Mouse (Mus musculus): ENCODE measurements around the gene 5830473C10Rik. TPM values are rescaled to one million over a fixed set of nuclear protein-coding genes. Genes with fewer than 3 reads are reported as not detected.

The 5830473C10Rik gene
- polyA plus RNA-seq, 1 experiment from 2014 or later, result not detected

DNA sequence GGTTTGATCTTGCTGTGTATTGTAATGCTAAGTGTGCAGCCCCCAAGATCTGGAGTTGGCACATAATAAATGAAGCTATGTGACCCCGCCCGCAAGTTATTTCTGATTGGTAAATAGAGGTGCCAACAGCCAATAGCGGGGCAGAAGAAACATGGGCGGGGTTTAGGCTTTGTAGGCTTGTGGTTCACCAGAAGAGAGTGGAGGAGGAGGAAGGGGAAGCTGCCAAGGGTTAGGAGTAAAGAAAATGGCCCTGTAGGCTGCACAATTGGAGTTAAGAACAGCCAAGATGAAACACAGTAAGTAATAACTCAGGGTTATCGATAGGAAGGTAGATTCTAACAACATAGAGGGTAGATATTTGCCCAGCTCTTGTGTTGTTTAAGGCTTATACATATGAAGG lies 25.6 kb downstream of the 5830473C10Rik start:
- WGBS, result 74% methylated on average over 5 of the region's 5 CpGs

GRCm38 (mm10) chr5:90588104-90588503 lies 27.2 kb downstream of the 5830473C10Rik start:
- 88% methylated on average over 5 of the region's 5 CpGs for WGBS
- no peak for ATAC-seq (ENCODE audit: insufficient number of reproducible peaks, low FRiP score, low TSS enrichment, low read depth)
- no peaks in the 10 kb centered on the region for H3K36me3 ChIP-seq (ENCODE audit: control insufficient read depth, insufficient read depth, low read length)

More for the DNA sequence above, 25.6 kb downstream of the 5830473C10Rik start:
- H3K4me2 ChIP-seq (ENCODE audit: low read depth, severe bottlenecking), result no peak overlapping the region
- no peaks in the 10 kb centered on the region for H3K4me1 ChIP-seq (ENCODE audit: control insufficient read depth, insufficient read depth, low read length)
- H3K27me3 ChIP-seq (ENCODE audit: control insufficient read depth, insufficient read depth, low read length), result no peaks in the 10 kb centered on the region
- no peak overlapping the region for H3K9ac ChIP-seq (ENCODE audit: low read length)
- H3K4me3 ChIP-seq (ENCODE audit: low read depth, low read length), result no peak overlapping the region
- ATAC-seq (ENCODE audit: insufficient number of reproducible peaks, low FRiP score, low TSS enrichment, low read depth) (no peak), DNase-seq (ENCODE audit: low spot score) (no peak)
- no peaks in the 10 kb centered on the region for H3K9me3 ChIP-seq (ENCODE audit: control insufficient read depth, low read length)
- H3K27ac ChIP-seq (replicated peaks; ENCODE audit: low read depth, low read length), result no peak overlapping the region
- no peaks in the 10 kb centered on the region for H3K36me3 ChIP-seq (ENCODE audit: control insufficient read depth, insufficient read depth, low read length)

DNA sequence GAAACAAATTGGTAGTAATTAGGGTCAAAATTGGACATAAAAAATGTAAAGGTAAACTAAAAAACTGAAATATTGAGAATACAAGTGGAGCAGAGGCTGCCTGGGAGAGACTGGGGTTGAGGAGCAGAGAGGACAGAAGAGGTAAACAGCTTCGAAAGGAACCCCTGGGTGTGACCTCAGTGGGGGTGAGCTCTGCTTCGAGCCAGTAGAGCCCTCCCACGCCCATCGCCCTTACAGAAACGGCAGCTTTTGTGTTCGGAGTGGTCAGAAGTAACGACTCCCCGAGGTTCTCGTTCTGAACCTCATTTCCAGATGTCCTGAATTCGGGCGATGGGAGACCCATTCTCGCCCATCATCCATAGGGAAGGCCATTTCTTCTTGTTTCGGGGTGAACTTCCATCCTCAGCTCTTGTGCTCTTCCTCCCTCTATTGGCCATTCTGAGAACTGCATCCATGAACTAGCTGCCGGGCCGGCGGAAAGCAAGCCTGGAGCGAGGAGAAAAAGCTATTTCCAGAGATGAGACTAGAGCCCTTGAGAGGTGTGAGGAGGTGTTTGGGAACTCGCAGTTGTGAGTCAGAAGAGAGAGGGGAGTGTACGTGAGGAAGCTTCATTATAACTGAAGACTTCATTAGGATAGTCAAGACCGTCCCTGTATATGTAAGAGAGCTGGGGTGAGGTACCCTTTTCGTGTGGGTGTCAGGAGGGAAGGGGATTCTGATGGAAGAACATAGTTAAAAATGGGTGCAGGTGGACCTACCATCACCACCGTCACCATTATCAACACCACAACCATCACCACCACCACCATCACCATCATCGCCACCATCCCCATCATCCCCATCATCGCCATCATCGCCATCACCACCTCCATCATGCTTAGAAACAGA lies 28.0 kb downstream of the 5830473C10Rik start:
- Histone ChIP-seq H3K9me3 (ENCODE audit: control insufficient read depth, low read length) (no peaks in the 10 kb centered on the region), H3K36me3 (ENCODE audit: control insufficient read depth, insufficient read depth, low read length) (no peaks in the 10 kb centered on the region), H3K9ac (ENCODE audit: low read length) (0 out of 2 replicates have a peak overlapping the region, but pooled peaks have one; percentile 17), H3K4me2 (ENCODE audit: low read depth, severe bottlenecking) (peak overlapping the region; percentile 41; the same call in 1 of the 2 replicates), H3K27ac (replicated peaks; ENCODE audit: low read depth, low read length) (no peak overlapping the region), H3K4me1 (ENCODE audit: control insufficient read depth, insufficient read depth, low read length) (no peaks in the 10 kb centered on the region), H3K4me3 (ENCODE audit: low read depth, low read length) (peak overlapping the region; percentile 5; the same call in 1 of the 2 replicates), H3K27me3 (ENCODE audit: control insufficient read depth, insufficient read depth, low read length) (no peaks in the 10 kb centered on the region)
- ATAC-seq (ENCODE audit: insufficient number of reproducible peaks, low FRiP score, low TSS enrichment, low read depth) (peak; percentile 62; the same call in 1 of the 2 replicates), DNase-seq (ENCODE audit: low spot score) (peak; percentile 83)
- WGBS, result 26% methylated on average over 25 of the region's 25 CpGs

More at GRCm38 (mm10) chr5:90588104-90588503, 27.2 kb downstream of the 5830473C10Rik start:
- DNase-seq (ENCODE audit: low spot score), result no peak
- Histone ChIP-seq H3K9me3 (ENCODE audit: control insufficient read depth, low read length) (no peaks in the 10 kb centered on the region), H3K27me3 (ENCODE audit: control insufficient read depth, insufficient read depth, low read length) (no peaks in the 10 kb centered on the region), H3K4me3 (ENCODE audit: low read depth, low read length) (no peak overlapping the region), H3K4me2 (ENCODE audit: low read depth, severe bottlenecking) (no peak overlapping the region), H3K4me1 (ENCODE audit: control insufficient read depth, insufficient read depth, low read length) (no peaks in the 10 kb centered on the region), H3K27ac (replicated peaks; ENCODE audit: low read depth, low read length) (no peak overlapping the region), H3K9ac (ENCODE audit: low read length) (no peak overlapping the region)

GRCm38 (mm10) chr5:90590676-90591075 lies 29.8 kb downstream of the 5830473C10Rik start:
- no peak for ATAC-seq (ENCODE audit: insufficient number of reproducible peaks, low FRiP score, low TSS enrichment, low read depth)
- Histone ChIP-seq H3K4me3 (ENCODE audit: low read depth, low read length) (no peak overlapping the region), H3K9ac (ENCODE audit: low read length) (no peak overlapping the region), H3K27me3 (ENCODE audit: control insufficient read depth, insufficient read depth, low read length) (no peaks in the 10 kb centered on the region), H3K27ac (replicated peaks; ENCODE audit: low read depth, low read length) (no peak overlapping the region), H3K4me1 (ENCODE audit: control insufficient read depth, insufficient read depth, low read length) (no peaks in the 10 kb centered on the region), H3K9me3 (ENCODE audit: control insufficient read depth, low read length) (no peaks in the 10 kb centered on the region), H3K4me2 (ENCODE audit: low read depth, severe bottlenecking) (no peak overlapping the region), H3K36me3 (ENCODE audit: control insufficient read depth, insufficient read depth, low read length) (no peaks in the 10 kb centered on the region)
- WGBS, result 81% methylated on average over 10 of the region's 10 CpGs
- no peak for DNase-seq (ENCODE audit: low spot score)

GRCm38 (mm10) chr5:90591936-90592335 lies 31.0 kb downstream of the 5830473C10Rik start:
- H3K4me2 ChIP-seq (ENCODE audit: low read depth, severe bottlenecking), result no peak overlapping the region
- DNase-seq (ENCODE audit: low spot score) (no peak), ATAC-seq (ENCODE audit: insufficient number of reproducible peaks, low FRiP score, low TSS enrichment, low read depth) (no peak)
- no peaks in the 10 kb centered on the region for H3K9me3 ChIP-seq (ENCODE audit: control insufficient read depth, low read length)
- no peaks in the 10 kb centered on the region for H3K36me3 ChIP-seq (ENCODE audit: control insufficient read depth, insufficient read depth, low read length)
- no peaks in the 10 kb centered on the region for H3K4me1 ChIP-seq (ENCODE audit: control insufficient read depth, insufficient read depth, low read length)
- WGBS, result 81% methylated on average over 6 of the region's 6 CpGs
- H3K4me3 ChIP-seq (ENCODE audit: low read depth, low read length), result no peak overlapping the region
- no peaks in the 10 kb centered on the region for H3K27me3 ChIP-seq (ENCODE audit: control insufficient read depth, insufficient read depth, low read length)
- no peak overlapping the region for H3K27ac ChIP-seq (replicated peaks; ENCODE audit: low read depth, low read length)
- H3K9ac ChIP-seq (ENCODE audit: low read length), result no peak overlapping the region

- no peak for DNase-seq (ENCODE audit: low spot score)
- Histone ChIP-seq H3K4me3 (ENCODE audit: low read depth, low read length) (no peak overlapping the region), H3K9me3 (ENCODE audit: control insufficient read depth, low read length) (no peaks in the 10 kb centered on the region), H3K4me1 (ENCODE audit: control insufficient read depth, insufficient read depth, low read length) (no peaks in the 10 kb centered on the region), H3K36me3 (ENCODE audit: control insufficient read depth, insufficient read depth, low read length) (no peaks in the 10 kb centered on the region), H3K27me3 (ENCODE audit: control insufficient read depth, insufficient read depth, low read length) (no peaks in the 10 kb centered on the region), H3K9ac (ENCODE audit: low read length) (no peak overlapping the region), H3K27ac (replicated peaks; ENCODE audit: low read depth, low read length) (no peak overlapping the region), H3K4me2 (ENCODE audit: low read depth, severe bottlenecking) (no peak overlapping the region)
- ATAC-seq (ENCODE audit: insufficient number of reproducible peaks, low FRiP score, low TSS enrichment, low read depth), result no peak
- 91% methylated on average over 13 of the region's 13 CpGs for WGBS
Measured at GRCm38 (mm10) chr5:90594945-90595344, 34.0 kb downstream of the 5830473C10Rik start.

DNA sequence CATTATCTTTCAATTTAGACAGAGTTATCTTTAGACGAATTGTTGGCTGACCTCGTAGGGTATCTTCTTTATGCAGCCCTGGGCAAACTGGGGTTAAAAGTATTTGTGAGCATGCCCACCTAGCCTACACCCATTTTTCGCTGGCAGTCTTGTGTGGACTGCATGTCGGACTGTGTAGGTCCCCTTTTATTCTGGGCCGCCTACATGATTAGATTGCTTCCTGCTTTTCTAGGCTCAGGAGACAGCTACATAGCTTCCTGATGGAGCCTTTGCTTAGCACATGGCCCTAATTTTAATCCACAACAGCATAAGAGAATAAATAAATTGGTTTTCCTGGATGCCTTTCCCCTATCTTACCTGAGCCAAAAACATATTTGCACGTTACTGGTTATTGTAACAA lies 35.2 kb downstream of the 5830473C10Rik start:
- Histone ChIP-seq H3K9me3 (ENCODE audit: control insufficient read depth, low read length) (no peaks in the 10 kb centered on the region), H3K9ac (ENCODE audit: low read length) (no peak overlapping the region), H3K4me1 (ENCODE audit: control insufficient read depth, insufficient read depth, low read length) (no peaks in the 10 kb centered on the region), H3K27me3 (ENCODE audit: control insufficient read depth, insufficient read depth, low read length) (no peaks in the 10 kb centered on the region), H3K4me3 (ENCODE audit: low read depth, low read length) (no peak overlapping the region), H3K27ac (replicated peaks; ENCODE audit: low read depth, low read length) (no peak overlapping the region), H3K36me3 (ENCODE audit: control insufficient read depth, insufficient read depth, low read length) (no peaks in the 10 kb centered on the region), H3K4me2 (ENCODE audit: low read depth, severe bottlenecking) (no peak overlapping the region)
- no peak for ATAC-seq (ENCODE audit: insufficient number of reproducible peaks, low FRiP score, low TSS enrichment, low read depth)
- no peak for DNase-seq (ENCODE audit: low spot score)
- 84% methylated on average over 6 of the region's 6 CpGs for WGBS

- no peaks in the 10 kb centered on the region for H3K9me3 ChIP-seq (ENCODE audit: control insufficient read depth, low read length)
- no peak overlapping the region for H3K4me2 ChIP-seq (ENCODE audit: low read depth, severe bottlenecking)
- no peaks in the 10 kb centered on the region for H3K27me3 ChIP-seq (ENCODE audit: control insufficient read depth, insufficient read depth, low read length)
- no peaks in the 10 kb centered on the region for H3K4me1 ChIP-seq (ENCODE audit: control insufficient read depth, insufficient read depth, low read length)
- 27% methylated on average over 6 of the region's 6 CpGs for WGBS
- H3K36me3 ChIP-seq (ENCODE audit: control insufficient read depth, insufficient read depth, low read length), result no peaks in the 10 kb centered on the region
- no peak overlapping the region for H3K4me3 ChIP-seq (ENCODE audit: low read depth, low read length)
- peak; percentile 68 for DNase-seq (ENCODE audit: low spot score)
- no peak overlapping the region for H3K9ac ChIP-seq (ENCODE audit: low read length)
- no peak overlapping the region for H3K27ac ChIP-seq (replicated peaks; ENCODE audit: low read depth, low read length)
- ATAC-seq (ENCODE audit: insufficient number of reproducible peaks, low FRiP score, low TSS enrichment, low read depth), result no peak
Measured at GRCm38 (mm10) chr5:90601469-90601868, 40.6 kb downstream of the 5830473C10Rik start.
